Mouse (Mus musculus): Measurements from ENCODE around the gene Angel1.

- TF ChIP-seq CTCF (IDR thresholded peaks at IDR 0.05; ENCODE audit: borderline replicate concordance, insufficient read depth, low read depth, low read length), result no peak
- no peak for TF ChIP-seq POLR2A (IDR thresholded peaks at IDR 0.05; ENCODE audit: borderline replicate concordance, insufficient read depth, low read length)
Observed at GRCm38 (mm10) chr12:86725706-86726105, 554 bp downstream of the Angel1 start.
